Mouse (Mus musculus) adrenal gland, postnatal 25 days (tissue): ENCODE results near the gene Slc2a5. TPM values are rescaled to one million over a fixed set of nuclear protein-coding genes. Genes with fewer than 3 reads are reported as not detected.

Experiments used
- total RNA-seq: library from RNA; stranded (reverse); gene quantifications from 2 replicates; pipeline ENCODE4 v1.2.3, GENCODE M21; 2021

The Slc2a5 gene
- total RNA-seq, 1 experiment from 2014 or later = 2.3 TPM

Other genes starting within 250 kb of the Slc2a5 start
- 23.7 and 25.6 TPM in 2 replicates for gene Spsb1, start 164.2 kb upstream of the Slc2a5 start, total RNA-seq
- 127 and 149 TPM in 2 replicates for gene H6pd, start 110.3 kb upstream of the Slc2a5 start, total RNA-seq
- gene Gpr157, start 31.9 kb upstream of the Slc2a5 start, total RNA-seq = 1.1 and 1.7 TPM in 2 replicates
- gene Slc2a7, start 29.7 kb downstream of the Slc2a5 start, total RNA-seq = not detected in 2 replicates
- gene Car6, start 82.0 kb downstream of the Slc2a5 start, total RNA-seq = 1.1 and 1.3 TPM in 2 replicates
- 428 and 430 TPM in 2 replicates for gene Eno1, start 117.4 kb downstream of the Slc2a5 start, total RNA-seq
- 158 and 177 TPM in 2 replicates for gene Rere, start 162.4 kb downstream of the Slc2a5 start, total RNA-seq